Mouse (Mus musculus) heart, postnatal 10 days (tissue): ENCODE results near the gene Eef1a2. TPM values are rescaled to one million over a fixed set of nuclear protein-coding genes. Genes with fewer than 3 reads are reported as not detected.

Experiments
- DNase-seq, 2 experiments: peaks; one replicate each; pipeline ENCODE4 v3.0.0; 2021
- intact Hi-C: fragments of 180-260 bp; cut with DNase I; formaldehyde crosslinking; loops from one replicate; pipeline ENCODE4 v1.15.1; 2025
- total RNA-seq, 2 experiments: library from RNA; stranded (reverse); gene quantifications; 2 replicates each; pipeline ENCODE4 v1.2.3; 2021

Eef1a2 gene
- total RNA-seq, 2 experiments from 2014 or later, result 640 to 727 TPM

DNA sequence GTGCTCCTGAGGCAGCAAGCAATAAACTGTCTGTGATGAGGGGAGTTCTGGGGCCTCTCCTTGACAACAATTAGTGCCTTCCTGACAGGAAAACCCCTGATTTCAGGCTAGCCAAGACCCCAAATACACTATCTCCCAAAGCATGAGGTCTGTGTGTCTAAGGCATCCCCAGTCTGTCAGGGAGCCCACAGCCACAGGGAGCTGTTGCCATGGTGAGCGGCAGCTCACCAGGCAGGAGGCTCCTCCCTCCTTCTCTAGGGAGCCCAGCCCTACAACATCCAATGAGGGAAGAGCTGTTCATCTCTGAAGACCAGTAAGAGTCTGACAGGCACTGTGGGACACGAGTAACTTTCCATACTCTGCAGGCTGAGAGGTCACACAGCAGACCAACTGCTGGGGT is 3.0 kb upstream of the Eef1a2 start:
- intact Hi-C loops, result no loop called here
- peak in 1 of 2 experiments; percentile 38 for DNase-seq

DNA sequence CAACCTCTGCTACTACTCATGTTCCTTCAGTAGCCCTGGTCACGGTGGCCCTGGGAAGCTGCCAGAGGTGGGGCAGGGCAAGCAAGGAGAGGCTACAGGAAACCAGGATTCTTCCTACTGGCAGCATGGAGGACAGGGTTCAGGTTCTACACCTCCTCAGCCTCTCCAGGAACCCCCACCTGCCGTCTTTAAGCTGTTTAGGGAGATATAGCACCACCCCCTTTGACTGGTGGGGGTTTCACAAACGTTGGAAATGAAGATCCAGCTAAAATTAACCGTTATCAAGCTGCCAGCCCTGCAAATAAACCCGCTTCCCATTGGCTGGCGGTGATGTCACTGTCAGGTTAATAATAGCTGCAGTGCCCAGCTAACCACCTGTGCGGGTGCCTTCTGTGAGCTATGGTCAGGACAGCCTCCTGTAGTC is 2.3 kb upstream of the Eef1a2 start:
- intact Hi-C loops, result no loop called here
- peak; percentile 74 to 82 for DNase-seq

DNA sequence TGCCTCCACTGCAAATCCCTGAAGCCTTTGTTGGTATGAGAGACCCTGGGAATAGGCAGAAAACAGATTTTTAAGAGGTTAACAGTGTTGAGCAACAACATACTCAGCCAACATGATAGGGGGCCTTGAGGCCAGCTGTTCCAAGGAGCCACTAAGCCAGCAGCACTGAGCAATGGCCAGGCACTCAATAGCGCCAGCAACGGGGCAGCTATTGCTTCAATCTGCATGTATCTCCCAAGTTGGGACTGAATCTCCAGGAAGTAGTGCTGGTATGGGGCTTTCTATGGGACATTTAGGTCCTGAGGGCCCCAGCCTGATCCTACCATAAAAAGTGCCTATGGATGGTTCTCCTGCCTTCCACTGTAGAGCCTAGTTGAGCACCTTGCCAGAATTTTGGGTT is 1.7 kb upstream of the Eef1a2 start:
- intact Hi-C loops, result no loop called here
- DNase-seq, result no peak

DNA sequence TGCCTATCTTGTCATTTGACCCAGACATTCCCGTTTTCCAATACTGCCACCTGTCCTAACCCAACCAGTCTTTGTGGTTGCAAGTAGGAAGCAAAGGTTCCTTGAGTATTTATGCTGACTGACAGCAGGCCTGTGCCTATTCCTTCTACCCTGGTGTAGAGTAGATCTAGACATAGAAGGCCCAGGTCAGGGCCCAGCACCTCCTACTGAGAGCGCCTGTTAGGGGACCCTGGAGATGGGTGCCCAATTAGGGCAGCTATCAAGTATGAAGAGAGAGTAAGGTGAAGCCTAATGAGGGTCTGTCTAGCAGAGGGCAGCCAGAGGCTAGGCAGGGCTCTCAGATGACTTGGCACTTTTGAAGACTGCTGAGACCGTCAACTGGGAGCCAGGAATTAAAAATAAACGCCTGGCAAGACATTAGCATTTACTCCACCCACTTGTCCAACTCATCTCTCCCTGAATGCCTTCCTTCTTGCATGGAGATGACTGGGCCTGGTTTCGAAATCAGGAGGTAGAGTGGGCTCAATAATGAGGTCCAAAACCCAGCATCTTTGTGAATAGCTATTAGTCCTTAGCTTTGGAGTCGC is 995 bp upstream of the Eef1a2 start:
- peak; percentile 49 to 67 for DNase-seq
- intact Hi-C loops, result no loop called here

DNA sequence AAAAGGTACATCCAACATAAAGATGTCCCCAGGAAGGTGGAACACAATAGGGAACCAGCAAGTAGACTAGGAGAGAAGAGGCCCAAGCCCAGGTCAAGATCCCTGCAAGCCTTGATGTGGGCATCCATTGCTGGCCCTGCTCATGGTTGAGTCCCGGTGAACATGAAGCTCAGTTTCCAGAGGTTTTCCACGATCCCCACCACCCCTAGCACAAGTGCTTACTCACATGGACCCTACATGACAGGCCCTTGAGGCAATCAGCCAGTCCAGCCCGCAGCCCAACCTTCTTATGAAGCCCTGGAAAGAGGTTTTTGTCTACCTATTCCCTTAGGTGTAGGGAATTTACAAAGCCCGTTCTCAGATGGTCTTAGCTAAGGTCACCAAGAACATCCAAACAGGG is 366 bp upstream of the Eef1a2 start:
- no peak for DNase-seq

DNA sequence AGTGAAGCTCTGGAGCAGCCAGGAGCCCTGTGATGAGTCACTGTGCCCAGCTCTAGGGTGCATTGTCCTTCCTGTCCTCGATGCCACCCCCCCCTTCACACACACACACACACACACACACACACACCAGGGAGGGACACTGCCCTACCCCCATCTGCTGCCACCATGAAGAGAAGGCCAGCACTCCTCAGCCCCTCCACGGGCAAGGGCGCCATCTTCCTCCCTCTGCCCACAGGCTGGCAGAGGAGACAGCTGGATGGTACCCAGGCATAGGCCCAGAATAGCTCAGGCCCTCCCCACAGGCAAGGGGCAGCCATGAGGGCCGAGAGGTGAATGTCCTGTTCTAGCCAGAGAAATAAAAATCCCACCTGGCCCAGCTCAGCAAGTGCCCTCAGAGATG is 1.0 kb downstream of the Eef1a2 start:
- intact Hi-C loops, result no loop called here
- peak; percentile 62 to 72 for DNase-seq

More for the DNA sequence above, 366 bp upstream of the Eef1a2 start:
- intact Hi-C loops, result no loop called here

DNA sequence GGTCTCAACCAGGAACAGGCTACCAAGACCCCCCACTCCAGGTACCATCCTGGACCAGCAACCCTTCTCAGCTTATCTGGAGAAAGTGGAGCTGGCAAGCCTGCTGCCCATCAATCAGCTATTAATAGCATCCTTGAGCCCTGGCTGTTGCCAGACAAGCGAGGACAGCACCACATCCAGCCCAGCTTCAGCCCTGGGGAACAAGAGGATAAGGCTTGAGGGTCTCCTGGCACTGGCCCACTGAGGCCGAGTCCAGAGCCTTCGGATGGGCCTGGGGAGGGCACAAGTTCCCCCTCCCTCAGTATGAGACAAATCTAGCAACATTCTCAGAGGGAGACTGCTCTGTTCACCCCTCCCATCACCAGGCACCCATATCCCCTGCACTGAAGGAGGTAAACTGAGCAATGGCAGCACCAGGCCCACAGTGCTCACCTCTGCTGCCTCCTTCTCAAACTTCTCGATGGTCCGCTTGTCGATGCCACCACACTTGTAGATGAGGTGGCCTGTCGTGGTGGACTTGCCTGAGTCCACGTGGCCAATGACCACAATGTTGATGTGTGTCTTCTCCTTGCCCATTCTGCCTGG is 1.9 kb downstream of the Eef1a2 start:
- intact Hi-C loops, result no loop called here
- peak; percentile 55 to 58 for DNase-seq

DNA sequence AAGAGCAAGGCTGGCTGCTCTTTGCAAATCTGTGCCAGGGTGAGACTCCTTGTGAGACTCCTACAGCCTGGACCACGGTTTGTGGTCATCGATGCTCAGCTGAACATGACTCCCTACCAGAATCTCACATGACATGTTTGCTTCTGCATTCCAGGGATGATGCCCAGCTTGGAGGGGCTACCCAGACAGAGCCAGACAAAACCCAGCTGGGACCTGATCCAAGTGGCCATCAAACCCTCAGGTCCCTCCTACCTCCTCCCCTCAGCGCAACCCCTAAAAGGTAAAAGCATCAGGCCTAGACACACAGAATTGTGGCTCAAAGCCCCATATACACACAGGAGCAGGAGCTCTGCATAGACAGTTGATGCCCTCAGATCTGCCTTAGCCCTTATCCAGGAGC is 2.5 kb downstream of the Eef1a2 start:
- intact Hi-C loops, result no loop called here
- DNase-seq, result no peak

DNA sequence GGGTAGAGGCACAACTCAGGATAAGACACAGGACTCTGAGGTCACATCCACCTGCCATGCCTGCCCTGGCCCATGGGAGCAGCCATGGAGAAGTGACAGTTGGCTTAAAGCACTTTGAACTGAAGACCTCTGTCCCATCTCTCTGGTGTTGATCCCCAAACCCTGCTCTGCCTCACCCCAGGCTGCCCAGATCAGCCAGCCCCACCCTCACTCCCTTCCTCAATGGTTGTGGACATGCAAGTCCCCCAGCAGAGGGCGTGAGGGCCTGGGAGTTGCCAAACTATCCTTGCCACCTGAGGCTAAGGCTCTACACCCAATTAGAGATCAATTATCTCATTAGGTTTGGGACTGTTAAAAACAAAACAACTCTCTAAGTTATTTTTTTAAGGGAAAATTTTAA is 3.0 kb downstream of the Eef1a2 start:
- intact Hi-C loops, result no loop called here

DNA sequence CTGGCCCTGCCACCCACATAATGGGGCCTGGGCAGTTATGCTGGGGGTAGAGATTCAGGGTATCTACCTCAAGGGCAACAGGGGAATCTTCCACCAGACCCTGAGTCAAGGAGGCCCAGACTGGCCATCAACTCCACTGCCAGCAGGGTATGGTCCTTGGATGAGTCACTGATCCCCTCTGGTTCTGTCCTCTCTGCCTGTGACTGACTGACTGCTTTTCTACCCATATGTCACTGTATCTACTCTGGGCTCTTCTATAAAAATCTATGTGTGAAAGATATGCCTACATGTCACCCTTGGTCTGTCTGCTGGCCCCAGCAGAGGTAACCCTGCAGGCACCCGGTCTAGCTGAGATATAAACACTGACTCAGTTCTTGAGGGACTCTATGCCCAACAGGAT is 3.7 kb downstream of the Eef1a2 start:
- intact Hi-C loops, result no loop called here
- no peak for DNase-seq

More for the DNA sequence above, 3.0 kb downstream of the Eef1a2 start:
- peak in 1 of 2 experiments; percentile 51 for DNase-seq

DNA sequence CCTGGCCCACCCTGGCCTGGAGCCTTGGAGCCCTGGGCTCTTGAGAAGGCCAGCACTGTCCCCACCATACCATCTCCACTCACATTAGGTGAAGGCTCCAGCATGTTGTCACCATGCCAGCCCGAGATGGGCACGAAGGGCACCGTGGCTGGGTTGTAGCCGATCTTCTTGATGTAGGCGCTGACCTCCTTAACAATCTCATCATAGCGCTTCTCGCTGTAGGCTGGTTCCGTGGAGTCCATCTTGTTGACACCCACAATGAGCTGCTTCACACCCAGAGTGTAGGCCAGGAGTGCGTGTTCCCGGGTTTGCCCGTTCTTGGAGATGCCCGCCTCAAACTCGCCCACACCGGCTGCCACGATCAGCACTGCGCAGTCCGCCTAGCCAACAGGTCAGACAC is 4.1 kb downstream of the Eef1a2 start:
- intact Hi-C loops, result no loop called here
- no peak for DNase-seq

DNA sequence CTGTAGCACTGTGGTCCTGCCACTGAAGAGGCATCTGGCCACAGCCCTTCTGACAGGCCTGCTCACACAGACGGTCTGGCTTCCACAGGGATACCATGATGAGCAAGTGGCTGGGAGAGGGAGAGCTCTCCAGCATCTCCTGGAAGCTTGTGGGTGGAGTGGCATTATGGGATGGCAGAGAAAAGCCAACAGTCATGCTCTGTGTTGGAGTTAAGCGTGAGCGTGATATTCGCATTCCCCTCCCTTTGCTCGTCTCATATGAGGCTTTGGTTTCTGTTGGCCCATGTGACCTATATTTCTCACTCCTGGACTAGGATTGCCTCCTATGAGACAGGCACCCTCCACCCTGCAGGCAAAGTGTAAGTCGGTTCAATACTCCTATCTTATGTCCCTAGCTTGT is 6.5 kb downstream of the Eef1a2 start:
- intact Hi-C loops, result no loop called here
- DNase-seq, result no peak

DNA sequence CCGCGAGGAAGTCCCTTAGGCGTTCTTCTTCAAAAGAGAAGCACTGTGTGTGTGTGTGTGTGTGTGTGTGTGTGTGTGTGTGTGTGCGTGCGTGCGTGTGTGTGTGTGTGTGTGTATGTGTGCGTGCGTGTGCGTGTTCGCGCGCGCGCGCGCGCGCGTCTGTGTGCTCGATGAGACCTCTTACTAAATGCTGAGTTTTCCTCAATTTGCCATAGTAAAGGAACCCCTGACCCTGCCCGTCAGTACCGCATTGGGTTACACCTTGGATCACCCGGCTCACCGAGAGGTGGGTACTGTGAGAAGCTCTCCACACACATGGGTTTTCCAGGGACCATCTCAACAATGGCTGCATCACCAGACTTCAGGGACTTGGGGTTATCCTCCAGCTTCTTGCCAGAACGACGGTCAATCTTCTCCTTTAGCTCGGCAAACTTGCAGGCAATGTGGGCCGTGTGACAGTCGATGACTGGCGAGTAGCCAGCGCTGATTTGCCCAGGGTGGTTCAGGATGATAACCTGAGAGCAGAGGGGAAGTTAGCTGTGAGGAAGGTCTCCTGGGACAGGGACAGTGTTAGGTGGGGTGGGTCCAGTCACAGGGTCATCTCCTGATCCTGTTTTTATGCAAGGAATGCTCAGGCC is 8.4 kb downstream of the Eef1a2 start:
- DNase-seq, result no peak
- intact Hi-C loops, result no loop called here

DNA sequence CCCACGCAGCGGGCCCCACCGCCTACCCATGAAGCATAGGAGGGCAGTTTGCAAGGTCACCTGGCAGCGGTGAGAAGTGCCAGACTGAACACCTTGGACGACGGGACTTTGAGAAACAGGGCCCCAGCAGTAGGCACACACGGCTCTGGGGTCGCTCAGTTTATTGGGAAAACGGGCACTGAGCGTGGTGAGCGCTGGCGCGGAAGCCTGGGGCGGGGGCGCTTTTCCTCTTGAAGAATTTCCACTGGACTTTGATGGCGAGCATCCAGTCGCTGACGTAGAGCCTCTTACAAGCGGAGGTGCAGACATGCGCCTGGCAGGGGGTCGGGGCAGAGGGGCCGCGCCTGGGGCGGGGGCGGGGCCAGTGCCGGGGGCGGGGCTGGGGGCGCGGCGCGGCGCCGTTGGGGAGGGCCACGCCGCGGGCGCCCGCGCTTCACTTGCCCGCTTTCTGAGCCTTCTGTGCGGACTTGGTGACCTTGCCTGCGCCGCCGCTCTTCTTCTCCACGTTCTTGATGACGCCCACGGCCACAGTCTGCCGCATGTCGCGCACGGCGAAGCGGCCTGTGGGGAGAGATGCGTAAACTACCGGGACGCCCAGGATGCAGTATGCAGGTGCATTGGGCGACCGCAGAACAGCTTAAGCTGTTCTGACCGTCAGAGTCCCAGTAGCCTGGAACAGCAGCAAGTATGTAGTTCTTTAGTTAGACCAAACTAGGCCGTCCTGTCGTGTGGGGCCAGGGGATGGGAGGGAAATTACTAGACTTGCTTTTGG is 9.1 kb downstream of the Eef1a2 start:
- DNase-seq, result peak; percentile 49 to 52
- intact Hi-C loops, result no loop called here

DNA sequence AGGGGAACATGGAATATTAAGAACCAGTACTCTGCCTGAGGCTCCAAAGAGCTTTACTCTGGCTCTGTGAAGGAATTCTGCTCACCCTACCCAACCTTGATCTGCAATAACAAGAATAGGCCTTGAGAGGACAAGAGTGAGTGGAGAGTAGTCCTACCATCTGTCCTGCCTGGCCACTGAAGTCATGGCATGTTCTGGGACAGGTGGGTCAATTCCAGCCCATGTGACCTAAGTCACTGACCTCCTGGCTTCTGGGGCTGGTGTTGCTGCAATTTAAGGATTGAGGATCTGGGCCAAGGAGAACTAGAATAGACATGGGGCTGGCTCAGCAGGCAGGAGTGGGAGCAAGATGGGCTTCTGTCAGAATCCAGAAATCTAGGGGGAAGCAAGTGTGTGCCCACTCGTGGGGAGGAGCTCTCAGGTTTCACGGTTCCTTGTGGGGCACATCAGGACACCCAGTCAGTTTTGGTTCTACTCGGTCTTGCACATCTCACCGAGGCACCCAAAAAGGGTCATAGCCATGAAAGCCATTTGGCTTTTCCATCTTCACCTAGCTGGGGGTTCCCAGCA is 9.8 kb downstream of the Eef1a2 start:
- no peak for DNase-seq
- intact Hi-C loops, result no loop called here

DNA sequence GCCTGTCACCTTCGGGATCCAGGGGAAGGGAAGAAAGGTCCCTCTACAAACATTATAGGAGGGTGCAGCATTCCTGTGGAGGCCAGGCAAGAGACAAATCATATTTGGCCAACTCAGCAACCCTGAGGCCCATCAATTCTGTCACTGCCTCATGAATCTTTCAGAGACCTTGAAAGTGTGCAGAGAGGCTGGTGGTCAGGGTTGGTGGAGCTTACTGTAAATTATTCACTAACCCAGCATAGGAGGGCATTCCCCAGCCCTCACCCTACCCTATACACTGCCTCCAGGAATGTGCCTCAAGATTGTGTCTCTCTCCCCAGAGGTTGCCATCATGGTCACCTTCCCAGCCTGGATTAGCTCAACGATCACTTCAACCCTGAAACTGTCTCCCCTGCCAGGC is 12.1 kb downstream of the Eef1a2 start:
- intact Hi-C loops, result no loop called here
- DNase-seq, result no peak

DNA sequence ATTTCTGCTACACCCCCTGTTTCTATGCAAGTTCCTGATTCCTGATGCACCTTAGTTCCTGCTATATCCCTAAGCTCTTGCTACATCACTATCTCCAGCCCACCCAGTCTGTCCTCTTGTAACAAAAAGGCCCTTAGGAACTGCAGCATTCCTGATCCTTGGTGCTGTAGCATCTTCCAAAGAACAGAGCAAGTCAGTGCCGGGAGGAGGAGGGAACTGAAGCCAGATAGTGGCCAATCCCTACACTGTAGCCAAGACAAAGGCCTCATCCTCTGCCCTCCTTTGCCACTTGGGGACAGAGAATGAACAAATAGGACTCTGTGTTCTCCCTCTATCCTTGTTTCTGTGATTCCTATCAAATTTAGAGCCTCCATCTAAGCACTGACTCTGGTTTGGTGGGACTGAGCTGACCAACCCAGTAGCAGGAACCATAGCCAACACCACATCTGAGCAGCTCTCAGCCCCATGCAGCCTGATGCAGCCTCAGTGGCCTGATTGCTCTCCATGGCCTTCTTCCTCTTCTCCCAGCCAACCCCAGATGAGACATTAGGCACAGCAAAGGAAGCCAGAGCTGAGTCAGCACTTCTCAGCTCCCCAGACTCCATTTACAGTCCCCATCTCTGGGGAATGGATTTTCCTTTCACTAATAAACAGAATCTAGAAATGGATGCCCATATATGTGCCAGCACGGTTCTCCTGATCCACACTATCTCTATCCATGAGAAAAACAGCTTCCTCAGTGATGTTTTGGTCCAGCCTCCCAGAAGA is 13.1 kb downstream of the Eef1a2 start:
- intact Hi-C loops, result no loop called here
- no peak for DNase-seq

DNA sequence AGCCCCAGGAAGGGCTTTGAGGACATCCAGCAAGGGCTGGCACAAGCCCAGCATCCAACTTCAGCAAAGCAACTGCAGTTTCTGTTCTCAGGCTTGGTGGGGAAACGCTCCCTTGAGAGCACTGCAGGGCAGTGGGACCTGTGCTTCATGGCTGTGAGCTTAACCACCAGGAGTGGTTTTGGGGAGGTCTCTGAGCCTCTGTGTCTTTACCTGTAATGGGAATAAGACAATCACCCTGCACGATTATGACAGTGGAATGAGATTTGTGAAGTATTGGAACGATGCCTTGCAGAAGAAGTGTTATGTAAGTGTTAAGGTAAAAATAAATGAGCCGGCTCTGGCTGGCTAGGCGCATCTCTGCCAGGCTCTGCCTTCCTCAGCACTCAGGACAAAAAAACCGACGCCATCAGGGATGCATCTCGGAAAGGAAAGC is 14.1 kb downstream of the Eef1a2 start:
- intact Hi-C loops, result no loop called here
- no peak for DNase-seq

DNA sequence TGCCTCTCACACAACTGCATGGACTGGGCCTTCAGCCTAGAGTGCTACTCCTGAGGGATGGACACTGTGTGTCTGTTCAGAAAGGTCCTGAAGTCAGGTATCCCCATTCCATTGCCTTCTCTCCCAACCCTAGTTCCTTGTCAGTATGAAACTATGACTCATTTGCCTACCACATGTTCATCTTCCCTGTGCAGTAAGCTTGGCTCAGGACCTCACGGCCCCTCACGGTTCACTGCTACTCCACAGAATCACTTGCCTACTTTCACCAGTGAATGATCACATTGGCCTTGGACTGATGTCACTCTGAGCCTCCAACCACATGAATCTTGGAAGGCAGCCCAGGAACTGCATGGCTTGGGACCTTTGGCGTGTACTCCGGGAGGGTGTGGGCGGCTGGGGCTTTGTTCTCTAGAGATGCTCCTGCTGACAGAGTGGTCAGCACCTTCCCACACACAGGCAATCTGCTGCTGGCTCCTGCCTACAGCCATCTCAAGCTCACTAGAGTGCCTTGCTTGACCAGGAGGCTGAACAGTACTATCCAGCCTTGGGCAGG is 17.1 kb downstream of the Eef1a2 start:
- no peak for DNase-seq
- intact Hi-C loops, result no loop called here

DNA sequence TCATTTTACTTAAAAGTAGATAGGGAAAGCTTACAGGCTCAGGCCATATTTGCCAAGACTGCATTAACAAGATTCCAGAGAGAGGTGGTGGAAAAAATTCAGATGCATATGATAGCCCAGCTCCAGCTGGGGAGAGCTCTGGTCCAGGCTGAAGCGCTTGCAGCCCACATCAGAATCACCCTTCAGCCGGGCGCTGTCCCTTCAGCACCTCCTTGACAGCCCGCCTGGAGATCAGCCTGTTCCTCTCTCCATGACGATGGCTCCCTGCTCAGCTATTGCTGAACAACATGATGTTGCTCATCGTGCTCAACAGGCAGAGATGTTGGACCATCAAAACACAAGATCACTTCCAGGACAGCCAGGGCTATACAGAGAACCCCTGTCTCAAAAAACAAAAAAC is 19.9 kb downstream of the Eef1a2 start:
- DNase-seq, result peak; percentile 67 to 77
- intact Hi-C loops, result no loop called here
